Mouse (Mus musculus) MEL (cell line): ENCODE measurements around the gene Armc10. TPM values are rescaled to one million over a fixed set of nuclear protein-coding genes. Genes with fewer than 3 reads are reported as not detected.

Experiments
- DNase-seq: peaks from one replicate; pipeline ENCODE4 v3.0.0; 2011; ENCODE audit warnings: low read depth, low spot score
- H3K27ac ChIP-seq: 2 replicates; pipeline ENCODE4 v1.5.1; 2012; ENCODE audit warnings: low read depth, mild to moderate bottlenecking, control low read depth, low read length, moderate library complexity; ENCODE audit not compliant: control insufficient read depth
- H3K27me3 ChIP-seq, 2 experiments: fragments of 150-350 bp in 1 of 2; sonication (generic) in 1 of 2; 2 replicates each; pipeline ENCODE4 v1.6.1; 2012; ENCODE audit warnings: low read length in 2 of 2, mild to moderate bottlenecking in 2 of 2, improper control_type of control experiment in 1 of 2, moderate library complexity in 1 of 2; ENCODE audit not compliant: insufficient read depth in 2 of 2, control insufficient read depth in 1 of 2
- H3K36me3 ChIP-seq, 2 experiments: 2 replicates each; pipeline ENCODE4 v1.6.1; 2012 to 2014; ENCODE audit warnings: low read length in 2 of 2, improper control_type of control experiment in 1 of 2, inconsistent platforms in 1 of 2, mild to moderate bottlenecking in 1 of 2; ENCODE audit not compliant: insufficient read depth in 2 of 2, control insufficient read depth in 1 of 2
- H3K4me1 ChIP-seq, 2 experiments: fragments of 150-350 bp in 1 of 2; sonication (generic) in 1 of 2; 2 replicates each; pipeline ENCODE4 v1.6.1; 2012; ENCODE audit warnings: low read length in 2 of 2, improper control_type of control experiment in 1 of 2, mild to moderate bottlenecking in 1 of 2; ENCODE audit not compliant: insufficient read depth in 2 of 2, control insufficient read depth in 1 of 2
- H3K4me3 ChIP-seq, 2 experiments: fragments of 150-350 bp in 1 of 2; sonication (generic) in 1 of 2; 2 replicates each; pipeline ENCODE4 v1.5.1; 2012; ENCODE audit warnings: low read depth in 2 of 2, low read length in 2 of 2, mild to moderate bottlenecking in 2 of 2, moderate library complexity in 2 of 2, control low read depth in 1 of 2, improper control_type of control experiment in 1 of 2; ENCODE audit not compliant: control insufficient read depth in 1 of 2, insufficient read depth in 1 of 2
- H3K79me2 ChIP-seq: 2 replicates; pipeline ENCODE4 v1.6.1; 2012; ENCODE audit warnings: mild to moderate bottlenecking, low read length, moderate library complexity; ENCODE audit not compliant: control insufficient read depth, poor library complexity, insufficient read depth
- H3K9ac ChIP-seq: 2 replicates; pipeline ENCODE4 v1.6.1; 2012; ENCODE audit warnings: low read depth, mild to moderate bottlenecking, control low read depth, low read length, moderate library complexity; ENCODE audit not compliant: control insufficient read depth, poor library complexity, severe bottlenecking
- H3K9me3 ChIP-seq: fragments of 150-350 bp; sonication (generic); replicated peaks from 2 replicates; pipeline ENCODE4 v1.6.1; 2012; ENCODE audit warnings: mild to moderate bottlenecking, low read length, improper control_type of control experiment, moderate library complexity; ENCODE audit not compliant: insufficient read depth
- CHD2 ChIP-seq: IDR thresholded peaks from 2 replicates; pipeline ENCODE4 v1.6.1; 2011; ENCODE audit warnings: low read length, improper control_type of control experiment
- CTCF ChIP-seq, 3 experiments: IDR thresholded peaks in 2 of 3; conservative IDR thresholded peaks in 1 of 3; 2 replicates each; pipeline ENCODE4 v1.5.1; 2011 to 2012; ENCODE audit warnings: low read length in 3 of 3, low read depth in 2 of 3, mild to moderate bottlenecking in 2 of 3, improper control_type of control experiment in 1 of 3, inconsistent platforms in 1 of 3, mixed read lengths in 1 of 3, moderate library complexity in 1 of 3; ENCODE audit not compliant: control insufficient read depth in 1 of 3, insufficient read depth in 1 of 3, poor library complexity in 1 of 3, severe bottlenecking in 1 of 3
- E2F4 ChIP-seq: IDR thresholded peaks from 2 replicates; pipeline ENCODE4 v1.6.1; 2011; ENCODE audit warnings: low read depth, low read length, improper control_type of control experiment, borderline replicate concordance
- EP300 ChIP-seq, 2 experiments: IDR thresholded peaks; 2 replicates each; pipeline ENCODE4 v1.6.1; 2011; ENCODE audit warnings: improper control_type of control experiment in 2 of 2, low read length in 2 of 2, low read depth in 1 of 2, mild to moderate bottlenecking in 1 of 2
- ETS1 ChIP-seq: IDR thresholded peaks from 2 replicates; pipeline ENCODE4 v1.6.1; 2012; ENCODE audit warnings: low read depth, mild to moderate bottlenecking, inconsistent platforms, low read length, improper control_type of control experiment, moderate library complexity
- GABPA ChIP-seq: IDR thresholded peaks from 2 replicates; pipeline ENCODE4 v1.6.1; 2012; ENCODE audit warnings: low read depth, mild to moderate bottlenecking, inconsistent platforms, low read length, improper control_type of control experiment, moderate library complexity
- GATA1 ChIP-seq: IDR thresholded peaks from 2 replicates; pipeline ENCODE4 v1.6.1; 2011; ENCODE audit warnings: low read depth, low read length, improper control_type of control experiment
- MAFK ChIP-seq: IDR thresholded peaks from 2 replicates; pipeline ENCODE4 v1.6.1; 2011; ENCODE audit warnings: low read depth, mild to moderate bottlenecking, low read length, improper control_type of control experiment, borderline replicate concordance
- MAZ ChIP-seq: IDR thresholded peaks from 2 replicates; pipeline ENCODE4 v1.6.1; 2012; ENCODE audit warnings: low read depth, mild to moderate bottlenecking, inconsistent platforms, low read length, improper control_type of control experiment
- MEF2A ChIP-seq: IDR thresholded peaks from 2 replicates; pipeline ENCODE4 v1.6.1; 2014; ENCODE audit warnings: low read depth, mild to moderate bottlenecking, inconsistent platforms, low read length, improper control_type of control experiment; ENCODE audit not compliant: poor library complexity, insufficient replicate concordance, severe bottlenecking; ENCODE audit errors: extremely low read depth
- MYC ChIP-seq: IDR thresholded peaks from 2 replicates; pipeline ENCODE4 v1.6.1; 2011; ENCODE audit warnings: low read depth, mild to moderate bottlenecking, low read length, improper control_type of control experiment, moderate library complexity
- NELFE ChIP-seq: IDR thresholded peaks from 2 replicates; pipeline ENCODE4 v1.6.1; 2011; ENCODE audit warnings: low read depth, low read length, improper control_type of control experiment
- RAD21 ChIP-seq: IDR thresholded peaks from 2 replicates; pipeline ENCODE4 v1.6.1; 2011; ENCODE audit warnings: mild to moderate bottlenecking, low read depth, low read length, improper control_type of control experiment
- SMC3 ChIP-seq: IDR thresholded peaks from 2 replicates; pipeline ENCODE4 v1.6.1; 2011; ENCODE audit warnings: low read depth, low read length, improper control_type of control experiment
- UBTF ChIP-seq: IDR thresholded peaks from 2 replicates; pipeline ENCODE4 v1.6.1; 2012; ENCODE audit warnings: low read depth, mild to moderate bottlenecking, inconsistent platforms, low read length, improper control_type of control experiment, moderate library complexity, borderline replicate concordance; ENCODE audit not compliant: insufficient read depth
- ZC3H11A ChIP-seq: IDR thresholded peaks from 2 replicates; pipeline ENCODE4 v1.6.1; 2012; ENCODE audit warnings: low read depth, mild to moderate bottlenecking, inconsistent platforms, low read length, improper control_type of control experiment
- ZKSCAN1 ChIP-seq: IDR thresholded peaks from 2 replicates; pipeline ENCODE4 v1.6.1; 2012; ENCODE audit warnings: low read depth, mild to moderate bottlenecking, inconsistent platforms, low read length, improper control_type of control experiment, moderate library complexity
- ZMIZ1 ChIP-seq: IDR thresholded peaks from 2 replicates; pipeline ENCODE4 v1.6.1; 2012; ENCODE audit warnings: low read depth, mild to moderate bottlenecking, inconsistent platforms, low read length, improper control_type of control experiment, moderate library complexity
- polyA plus RNA-seq, 2 experiments: library from polyadenylated mRNA; stranded (reverse) in 1 of 2; unstranded in 1 of 2; fragments of >175 nt in 1 of 2; fragments of >200 nt in 1 of 2; gene quantifications; 2 replicates each; pipeline versions ENCODE4 v1.2.1 to v1.2.4; 2012; ENCODE audit warnings: low replicate concordance in 2 of 2, low read depth in 1 of 2; ENCODE audit not compliant: insufficient read length in 2 of 2, insufficient read depth in 1 of 2, missing spikeins in 1 of 2
- total RNA-seq: library from RNA; depleted of rRNA; stranded (reverse); fragments of 300-350 nt; gene quantifications from 2 replicates; pipeline ENCODE4 v1.2.3, GENCODE M21; 2012

Armc10 gene
- total and polyA plus RNA-seq, 3 experiments: 52.2 to 152 (median 60.4) TPM

DNA sequence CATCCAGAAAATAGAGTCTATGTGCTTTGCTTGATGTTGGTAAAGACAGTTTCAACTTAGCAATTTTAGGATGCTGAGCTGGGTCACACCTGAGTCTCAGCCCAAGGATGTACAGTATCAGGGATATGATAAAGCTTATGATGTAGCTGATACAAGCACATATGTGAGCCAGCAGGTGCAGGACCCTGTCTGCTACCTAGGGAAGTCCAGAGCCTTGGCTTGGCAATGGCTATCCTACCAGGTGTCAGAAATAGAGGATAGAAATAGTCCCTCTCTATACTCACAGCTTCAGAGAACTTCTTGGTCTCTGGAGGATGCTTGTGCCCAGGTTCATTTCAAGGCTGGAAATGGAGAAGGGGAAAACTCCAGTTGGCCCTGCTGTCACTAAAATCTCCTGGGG lies 19.7 kb upstream of the Armc10 start:
- peaks cover 0 to 4% of the 10 kb centered on the region in 2 experiments; a peak in 3 of 4 replicates for H3K27me3 ChIP-seq
- H3K4me3 ChIP-seq: no peak overlapping the region
- H3K27ac ChIP-seq: no peak overlapping the region
- DNase-seq: no peak
- H3K79me2 ChIP-seq: no peaks in the 10 kb centered on the region
- no peak overlapping the region for H3K9ac ChIP-seq
- no peaks in the 10 kb centered on the region for H3K9me3 ChIP-seq
- TF ChIP-seq EP300 (IDR thresholded peaks at IDR 0.05; ENCODE audit: low read depth in 1 of 2, low read length in 2 of 2): no peak
- TF ChIP-seq SMC3: no peak
- no peak for TF ChIP-seq ZKSCAN1
- TF ChIP-seq MAFK: no peak
- no peak for TF ChIP-seq ETS1
- no peak for TF ChIP-seq ZMIZ1
- TF ChIP-seq NELFE: no peak
- TF ChIP-seq RAD21: no peak
- no peak for TF ChIP-seq MEF2A
- TF ChIP-seq GABPA: no peak
- no peak for TF ChIP-seq CHD2
- no peak for TF ChIP-seq GATA1
- no peak for TF ChIP-seq CTCF (IDR thresholded peaks at IDR 0.05 in 2 of 3, conservative IDR thresholded peaks at IDR 0.05 in 1 of 3; ENCODE audit: control insufficient read depth in 1 of 3, insufficient read depth in 1 of 3, low read depth in 2 of 3, low read length in 3 of 3, poor library complexity in 1 of 3, severe bottlenecking in 1 of 3)
- no peak for TF ChIP-seq UBTF
- TF ChIP-seq E2F4: no peak
- TF ChIP-seq MAZ: no peak
- no peak for TF ChIP-seq MYC
- TF ChIP-seq ZC3H11A: no peak
- H3K36me3 ChIP-seq: no peaks in the 10 kb centered on the region
- no peaks in the 10 kb centered on the region for H3K4me1 ChIP-seq

DNA sequence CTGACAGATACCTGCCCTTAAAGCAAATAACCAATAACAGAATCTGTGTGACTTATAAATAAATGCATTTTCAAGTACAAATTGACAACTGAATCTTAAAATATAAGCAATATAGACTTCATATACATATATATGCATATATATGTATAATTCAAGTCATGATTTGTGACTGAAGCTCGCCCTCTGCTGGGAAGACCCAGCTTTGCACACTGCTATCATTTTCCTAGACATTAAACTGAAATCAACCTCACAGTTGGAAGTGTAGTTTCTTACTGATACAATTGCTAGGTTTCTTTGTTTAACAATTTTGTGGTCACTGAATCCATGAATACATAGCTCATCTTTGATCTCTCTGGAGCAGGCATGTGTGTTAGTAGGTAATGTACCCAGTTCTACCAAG lies 4.7 kb upstream of the Armc10 start:
- Histone ChIP-seq H3K9ac (no peak overlapping the region), H3K27ac (no peak overlapping the region), H3K79me2 (no peaks in the 10 kb centered on the region; the same call in 1 of the 2 replicates), H3K9me3 (no peaks in the 10 kb centered on the region), H3K27me3 (peaks cover 13 to 16% of the 10 kb centered on the region in 2 experiments), H3K36me3 (0 out of 4 replicates have a peak, but pooled peaks cover 0 to 2% of the 10 kb centered on the region in 2 experiments), H3K4me1 (peaks cover 0 to 3% of the 10 kb centered on the region in 2 experiments; a peak in 1 of 4 replicates), H3K4me3 (no peak overlapping the region)
- no peak for TF ChIP-seq EP300 (IDR thresholded peaks at IDR 0.05; ENCODE audit: low read depth in 1 of 2, low read length in 2 of 2)
- TF ChIP-seq SMC3: peak; percentile 97
- TF ChIP-seq GATA1: no peak
- peak; percentile 90 for TF ChIP-seq ZC3H11A
- peak; percentile 76 to 95 (median 79) for TF ChIP-seq CTCF (IDR thresholded peaks at IDR 0.05 in 2 of 3, conservative IDR thresholded peaks at IDR 0.05 in 1 of 3; ENCODE audit: control insufficient read depth in 1 of 3, insufficient read depth in 1 of 3, low read depth in 2 of 3, low read length in 3 of 3, poor library complexity in 1 of 3, severe bottlenecking in 1 of 3)
- peak; percentile 97 for TF ChIP-seq RAD21
- peak; percentile 77 for DNase-seq
